8 mouse cellular contexts compared by ENCODE assay signal in genomic region chr3:87930078-87930795, GRCm38 (mm10). TPM values are rescaled to one million over a fixed set of nuclear protein-coding genes. Genes with fewer than 3 reads are reported as not detected.
A peak's percentile ranks its signal among the peaks of the same experiment; 100 is the strongest.
DNase-seq lines count a peak whose midpoint lies in the region; ATAC-seq and TF ChIP-seq lines count a peak whose summit lies in the region.

Gene Isg20l2 (plus strand): TSS chr3:87930314.
Gene Rrnad1 (minus strand): TSS chr3:87930717.

- peak within 1 kb of the TSS; percentile 80 for H3K4me2 ChIP-seq in forebrain, embryonic 15.5 days (replicated peaks)
- peak within 1 kb of the TSS; percentile 92 for H3K4me2 ChIP-seq in lung, embryonic 14.5 days

- H3K9me3 ChIP-seq in ES-E14 (ENCODE audit: control insufficient read depth, insufficient read depth, low read depth, low read length) = no peaks in the 10 kb centered on the region
- no peaks in the 10 kb centered on the region for H3K9me3 ChIP-seq in forebrain, embryonic 15.5 days
- H3K9me3 ChIP-seq in lung, embryonic 14.5 days (ENCODE audit: low read depth, low read length) = no peaks in the 10 kb centered on the region

- H3K4me1 ChIP-seq in ES-E14 (ENCODE audit: control insufficient read depth in 2 of 2, insufficient read depth in 2 of 2, low read length in 2 of 2, poor library complexity in 1 of 2) = peaks cover 2 to 5% of the 10 kb centered on the region in 2 experiments; a peak in 3 of 4 replicates
- H3K4me1 ChIP-seq in forebrain, embryonic 15.5 days = peaks cover 46% of the 10 kb centered on the region
- H3K4me1 ChIP-seq in lung, embryonic 14.5 days (ENCODE audit: insufficient read depth) = peaks cover 11% of the 10 kb centered on the region; the same call in 1 of the 2 replicates
- peaks cover 8% of the 10 kb centered on the region for H3K4me1 ChIP-seq in olfactory bulb, adult 2 months (ENCODE audit: control insufficient read depth, insufficient read depth, low read length)
- H3K4me1 ChIP-seq in thymus, adult 2 months (replicated peaks; ENCODE audit: control insufficient read depth, insufficient read depth, low read length) = peaks cover 7% of the 10 kb centered on the region

- in situ Hi-C loops in ES-E14 (cut with MboI; ENCODE audit: low sequenced_read_pairs in 2 of 2, unreplicated experiment in 2 of 2) = no loop called here

- H3K36me3 ChIP-seq in ES-E14 (ENCODE audit: control insufficient read depth, insufficient read depth, low read length, poor library complexity, severe bottlenecking) = peaks cover 32% of the 10 kb centered on the region
- peaks cover 45% of the 10 kb centered on the region for H3K36me3 ChIP-seq in forebrain, embryonic 15.5 days
- peaks cover 63% of the 10 kb centered on the region for H3K36me3 ChIP-seq in lung, embryonic 14.5 days (ENCODE audit: insufficient read depth)
- H3K36me3 ChIP-seq in thymus, adult 2 months (ENCODE audit: control insufficient read depth, insufficient read depth, low read length) = peaks cover 12% of the 10 kb centered on the region

- ATAC-seq in forebrain, embryonic 15.5 days (replicated peaks) = peak; percentile 98
- ATAC-seq in lung, embryonic 14.5 days (ENCODE audit: insufficient read depth) = peak; percentile 97

- H3K27me3 ChIP-seq in forebrain, embryonic 15.5 days = no peaks in the 10 kb centered on the region
- H3K27me3 ChIP-seq in lung, embryonic 14.5 days (ENCODE audit: insufficient read depth, low read length) = no peaks in the 10 kb centered on the region
- H3K27me3 ChIP-seq in thymus, adult 2 months (ENCODE audit: control insufficient read depth, insufficient read depth, low read length) = no peaks in the 10 kb centered on the region

- TF ChIP-seq CTCF in layer of hippocampus, adult 2 months (conservative IDR thresholded peaks at IDR 0.05) = peak; percentile 80
- TF ChIP-seq CTCF in lung, embryonic 14.5 days (IDR thresholded peaks at IDR 0.05; ENCODE audit: low read depth) = peak; percentile 72
- peak; percentile 86 for TF ChIP-seq CTCF in olfactory bulb, adult 2 months (IDR thresholded peaks at IDR 0.05; ENCODE audit: insufficient read depth, low read depth, low read length)
- peak; percentile 83 for TF ChIP-seq CTCF in thymus, adult 2 months (IDR thresholded peaks at IDR 0.05; ENCODE audit: borderline replicate concordance, control insufficient read depth, extremely low read depth, insufficient read depth, low read length, poor library complexity)

- peak within 1 kb of the TSS; percentile 99 for H3K9ac ChIP-seq in ES-E14 (ENCODE audit: insufficient read depth, low read depth, low read length, poor library complexity, severe bottlenecking)
- H3K9ac ChIP-seq in forebrain, embryonic 15.5 days (replicated peaks) = peak within 1 kb of the TSS; percentile 75
- H3K9ac ChIP-seq in lung, embryonic 14.5 days = peak within 1 kb of the TSS; percentile 92

- intact Hi-C loops in heart, postnatal 25 days (cut with DNase I) = no loop called here

- TF ChIP-seq POLR2A in olfactory bulb, adult 2 months (IDR thresholded peaks at IDR 0.05; ENCODE audit: insufficient read depth, low read depth, low read length) = peak; percentile 50
- TF ChIP-seq POLR2A in thymus, adult 2 months (IDR thresholded peaks at IDR 0.05; ENCODE audit: control insufficient read depth, extremely low read depth, insufficient read depth, low read length, poor library complexity) = peak; percentile 62; the same call in 1 of the 2 replicates

- peak within 1 kb of the TSS; percentile 72 to 88 for H3K4me3 ChIP-seq in ES-E14 (ENCODE audit: insufficient read depth in 1 of 2, low read depth in 1 of 2, low read length in 2 of 2, poor library complexity in 1 of 2, severe bottlenecking in 1 of 2)
- H3K4me3 ChIP-seq in forebrain, embryonic 15.5 days = peak within 1 kb of the TSS; percentile 70
- H3K4me3 ChIP-seq in layer of hippocampus, adult 2 months = peak within 1 kb of the TSS; percentile 66
- peak within 1 kb of the TSS; percentile 96 for H3K4me3 ChIP-seq in lung, embryonic 14.5 days (ENCODE audit: low read depth, low read length)
- H3K4me3 ChIP-seq in olfactory bulb, adult 2 months (ENCODE audit: insufficient read depth, low read depth, low read length) = peak within 1 kb of the TSS; percentile 81
- H3K4me3 ChIP-seq in thymus, adult 2 months (ENCODE audit: control insufficient read depth, insufficient read depth, low read length) = peak within 1 kb of the TSS; percentile 96

- peak within 1 kb of the TSS; percentile 82 for H3K27ac ChIP-seq in ES-E14 (ENCODE audit: insufficient read depth, low read depth, low read length, poor library complexity, severe bottlenecking)
- H3K27ac ChIP-seq in forebrain, embryonic 15.5 days (replicated peaks) = peak within 1 kb of the TSS; percentile 83
- peak within 1 kb of the TSS; percentile 93 for H3K27ac ChIP-seq in layer of hippocampus, adult 2 months
- peak within 1 kb of the TSS; percentile 86 for H3K27ac ChIP-seq in lung, embryonic 14.5 days (ENCODE audit: low read depth)
- peak within 1 kb of the TSS; percentile 68; the same call in 1 of the 2 replicates for H3K27ac ChIP-seq in olfactory bulb, adult 2 months (ENCODE audit: insufficient read depth, low read depth, low read length)
- H3K27ac ChIP-seq in thymus, adult 2 months (ENCODE audit: control insufficient read depth, insufficient read depth, low read length) = peak within 1 kb of the TSS; percentile 34; the same call in 1 of the 2 replicates

- 0% methylated on average over 75 of the region's 78 CpGs for WGBS in forebrain, embryonic 15.5 days
- under 1% methylated on average over 77 of the region's 78 CpGs for WGBS in lung, embryonic 14.5 days
- under 1% methylated on average over 78 of the region's 78 CpGs for WGBS in olfactory bulb, adult 2 months
- under 1% methylated on average over 75 of the region's 78 CpGs for WGBS in thymus, adult 2 months

- DNase-seq in ES-E14 (ENCODE audit: low read depth, low spot score) = peak; percentile 95
- peak; percentile 97 for DNase-seq in cerebellum, adult 11-12 months
- DNase-seq in heart, postnatal 25 days (ENCODE audit: low spot score) = peak; percentile 94
- peak; percentile 98 for DNase-seq in layer of hippocampus, adult 2 months (ENCODE audit: low spot score in 2 of 2)
- DNase-seq in lung, embryonic 14.5 days = peak; percentile 99
- DNase-seq in thymus, adult 2 months = peak; percentile 95

TF ChIP-seq in ES-E14, 5 proteins besides CTCF, POLR2A, EP300 and RAD21:
- TF ChIP-seq HCFC1 (IDR thresholded peaks at IDR 0.05; ENCODE audit: borderline replicate concordance, insufficient read depth, low read length) = peak; percentile 85
- no peak for TF ChIP-seq CHD2 (IDR thresholded peaks at IDR 0.05; ENCODE audit: low read depth, low read length)

RNA-seq across cellular contexts. Expression of gene Isg20l2, which starts in this region (rescaled TPM):
- total RNA-seq in ES-E14 (2012; rRNA removed) = 33.6 and 40.1 TPM in 2 replicates
- polyA plus RNA-seq in forebrain, embryonic 15.5 days (2015; fragmentation: Nextera tagmentation; extraction: Ambion mirVana) = 49.7 and 50.0 TPM in 2 replicates
- 10 to 100 TPM; 12.1 to 12.4 TPM for total RNA-seq in heart, postnatal 25 days (2021)
- 10 to 100 TPM; 14.2 to 15.8 TPM for total RNA-seq in layer of hippocampus, adult 2 months (2021)
- polyA plus RNA-seq in lung, embryonic 14.5 days (2014; fragmentation: Nextera tagmentation; extraction: Ambion mirVana) = 44.0 and 50.5 TPM in 2 replicates
- polyA plus RNA-seq in olfactory bulb, adult 2 months (2012; ENCODE audit: insufficient read depth, insufficient read length, low replicate concordance, missing spikeins) = not detected in 2 replicates
- polyA plus RNA-seq in thymus, adult 2 months (2012; rRNA removed) = 31.6 and 40.8 TPM in 2 replicates

RNA-seq across cellular contexts. Expression of gene Rrnad1, which starts in this region (rescaled TPM):
- total RNA-seq in ES-E14 (2012; rRNA removed) = 22.0 and 25.5 TPM in 2 replicates
- 20.1 and 20.2 TPM in 2 replicates for polyA plus RNA-seq in forebrain, embryonic 15.5 days (2015; fragmentation: Nextera tagmentation; extraction: Ambion mirVana)
- 1 to 10 TPM; 6.0 to 6.1 TPM for total RNA-seq in heart, postnatal 25 days (2021)
- 10 to 100 TPM; 24.7 to 27.4 TPM for total RNA-seq in layer of hippocampus, adult 2 months (2021)
- 16.4 and 19.6 TPM in 2 replicates for polyA plus RNA-seq in lung, embryonic 14.5 days (2014; fragmentation: Nextera tagmentation; extraction: Ambion mirVana)
- not detected in 2 replicates for polyA plus RNA-seq in olfactory bulb, adult 2 months (2012; ENCODE audit: insufficient read depth, insufficient read length, low replicate concordance, missing spikeins)
- 68.0 and 75.4 TPM in 2 replicates for polyA plus RNA-seq in thymus, adult 2 months (2012; rRNA removed)

Comparison
In these comparisons a context has a peak if more than half of its experiments do, and no peak if none do; other contexts are left out.
1. Peak in every context shown above with its lines: DNase-seq, ATAC-seq, H3K4me3 ChIP-seq and H3K27ac ChIP-seq.
2. H3K27ac ChIP-seq: peak in every context shown above with its lines; median percentile 93 in layer of hippocampus, adult 2 months; 86 in lung, embryonic 14.5 days; 83 in forebrain, embryonic 15.5 days; 82 in ES-E14; 68 in olfactory bulb, adult 2 months; 34 in thymus, adult 2 months.